ENCODE assay signal across 14 mouse cellular contexts in genomic region chr2:31241639-31242038, GRCm38 (mm10). TPM values are rescaled to one million over a fixed set of nuclear protein-coding genes. Genes with fewer than 3 reads are reported as not detected.
DNase-seq lines count a peak whose midpoint lies in the region.
"Had no signal": no experiment of that assay in that cellular context is flagged by ENCODE, and none has a peak within 500 bp of the region (broad histone marks: within the 10 kb centered on the region; RNA-seq: fewer than 3 reads in every experiment).

No protein-coding gene starts in this region.

- DNase-seq in cerebellum, postnatal 10 days, result peak; percentile 60
- no peak for DNase-seq in cerebellum, adult 9-10 months
- peak; percentile 48 for DNase-seq in heart, postnatal 4 days
- DNase-seq in heart, adult 11 months, result no peak
- peak; percentile 47 for DNase-seq in lung, postnatal 10 days
- DNase-seq in lung, adult 18-20 months, result no peak
- DNase-seq in NIH3T3 (ENCODE audit: low read depth), result peak; percentile 24
- DNase-seq in retina, embryonic 14.5 days (ENCODE audit: low spot score), result no peak
- DNase-seq: adrenal gland, postnatal 14 days; cerebellum, adult 8-10 months; gastrocnemius, adult 2 months; layer of hippocampus, adult 9-11 months; lung, postnatal 14 days; thymus, postnatal 25 days had no signal

RNA-seq across cellular contexts. Expression of gene Ncs1, which starts 4.0 kb away (rescaled TPM):
- total RNA-seq in heart, postnatal 4 days (2021), result 10 to 100 TPM; 23.8 to 34.2 TPM

Comparison
In these comparisons a context has a peak if more than half of its experiments do, and no peak if none do; other contexts are left out.
1. DNase-seq: peak in cerebellum, postnatal 10 days (2 of 2), heart, postnatal 4 days (single experiment), lung, postnatal 10 days (single experiment) and NIH3T3 (single experiment); none in cerebellum, adult 9-10 months (single experiment), heart, adult 11 months (single experiment), lung, adult 18-20 months (0 of 2) and retina, embryonic 14.5 days (single experiment).